Mouse (Mus musculus) heart, embryonic 14.5 days (tissue): ENCODE measurements around the gene Pfkfb3. TPM values are rescaled to one million over a fixed set of nuclear protein-coding genes. Genes with fewer than 3 reads are reported as not detected.

Experiments used
- ATAC-seq: fragments of 200-750 bp; cut with Nextera tagmentation; 2 replicates; pipeline ENCODE4 v1.8.0; 2017; ENCODE audit warnings: low read depth, moderate TSS enrichment; ENCODE audit not compliant: insufficient number of reproducible peaks, insufficient read depth, low FRiP score
- H3K27ac ChIP-seq, 2 experiments: fragments of 200-500 bp in 1 of 2; fragments of 300-500 bp in 1 of 2; sonication (generic) in 1 of 2; replicated peaks in 1 of 2; 2 replicates each; pipeline ENCODE4 v1.5.1; 2012 to 2014; ENCODE audit warnings: low read depth in 2 of 2, low read length in 2 of 2, control low read depth in 1 of 2, mild to moderate bottlenecking in 1 of 2, mixed read lengths in 1 of 2; ENCODE audit not compliant: control insufficient read depth in 1 of 2, insufficient read depth in 1 of 2
- H3K27me3 ChIP-seq: fragments of 300-500 bp; sonication (generic); 2 replicates; pipeline ENCODE4 v1.6.1; 2014; ENCODE audit warnings: mild to moderate bottlenecking, low read length, control low read depth; ENCODE audit not compliant: control insufficient read depth, insufficient read depth
- H3K36me3 ChIP-seq: fragments of 300-500 bp; sonication (generic); 2 replicates; pipeline ENCODE4 v1.6.1; 2014; ENCODE audit warnings: mild to moderate bottlenecking, control low read depth, low read length, mixed read lengths; ENCODE audit not compliant: control insufficient read depth, insufficient read depth
- H3K4me1 ChIP-seq, 2 experiments: fragments of 200-500 bp in 1 of 2; fragments of 300-500 bp in 1 of 2; sonication (generic) in 1 of 2; 2 replicates each; pipeline ENCODE4 v1.6.1; 2012 to 2014; ENCODE audit warnings: low read length in 2 of 2, control low read depth in 1 of 2, mixed read lengths in 1 of 2; ENCODE audit not compliant: control insufficient read depth in 2 of 2, insufficient read depth in 2 of 2
- H3K4me2 ChIP-seq: fragments of 300-500 bp; sonication (generic); 2 replicates; pipeline ENCODE4 v1.6.1; 2014; ENCODE audit warnings: mild to moderate bottlenecking, low read length
- H3K4me3 ChIP-seq, 2 experiments: fragments of 200-500 bp in 1 of 2; fragments of 300-500 bp in 1 of 2; sonication (generic) in 1 of 2; 2 replicates each; pipeline ENCODE4 v1.5.1; 2012 to 2014; ENCODE audit warnings: low read length in 2 of 2, mild to moderate bottlenecking in 2 of 2, control low read depth in 1 of 2, low read depth in 1 of 2, moderate library complexity in 1 of 2; ENCODE audit not compliant: control insufficient read depth in 1 of 2, insufficient read depth in 1 of 2
- H3K9ac ChIP-seq: fragments of 300-500 bp; sonication (generic); 2 replicates; pipeline ENCODE4 v1.6.1; 2014; ENCODE audit warnings: mild to moderate bottlenecking, low read length
- H3K9me3 ChIP-seq: fragments of 300-500 bp; sonication (generic); 2 replicates; pipeline ENCODE4 v1.6.1; 2016; ENCODE audit warnings: low read length, control low read depth; ENCODE audit not compliant: control insufficient read depth
- WGBS: fragments of 180-500 bp; shearing (Covaris S2); extraction: QIAGEN DNeasy Blood & Tissue Kit; methylation state at CpG from one replicate; pipeline ENCODE4 v1.1.7; 2014; 5-methylcytosine and 5-hydroxymethylcytosine counted together
- polyA plus RNA-seq: library from polyadenylated mRNA; unstranded; fragments of >200 nt; fragmentation: Nextera tagmentation; extraction: Ambion mirVana; gene quantifications from 2 replicates; pipeline ENCODE4 v1.2.1, GENCODE M21; 2014

The Pfkfb3 gene
- polyA plus RNA-seq, 1 experiment from 2014 or later = 11.6 TPM

- Histone ChIP-seq H3K4me1 (peaks cover 7 to 18% of the 10 kb centered on the region in 2 experiments), H3K27ac (peak overlapping the region; percentile 92 to 95; a peak in 3 of 4 replicates), H3K36me3 (peaks cover 25% of the 10 kb centered on the region), H3K9me3 (no peaks in the 10 kb centered on the region), H3K4me3 (peak overlapping the region; percentile 69 to 81), H3K27me3 (no peaks in the 10 kb centered on the region), H3K4me2 (peak overlapping the region; percentile 72), H3K9ac (peak overlapping the region; percentile 86)
- ATAC-seq = no peak
- WGBS = 2% methylated on average over 8 of the region's 8 CpGs
Observed at GRCm38 (mm10) chr2:11500666-11501065, 53.2 kb downstream of the Pfkfb3 start.

GRCm38 (mm10) chr2:11496601-11497031 lies 57.3 kb downstream of the Pfkfb3 start:
- Histone ChIP-seq H3K36me3 (peaks cover 47% of the 10 kb centered on the region), H3K27me3 (no peaks in the 10 kb centered on the region), H3K4me3 (no peak overlapping the region), H3K4me2 (no peak overlapping the region), H3K27ac (no peak overlapping the region), H3K9me3 (no peaks in the 10 kb centered on the region), H3K4me1 (peaks cover 3 to 30% of the 10 kb centered on the region in 2 experiments; a peak in 3 of 4 replicates), H3K9ac (no peak overlapping the region)
- no peak for ATAC-seq
- 80% methylated on average over 3 of the region's 3 CpGs for WGBS

GRCm38 (mm10) chr2:11494841-11495255 lies 59.0 kb downstream of the Pfkfb3 start:
- WGBS = 63% methylated on average over 7 of the region's 7 CpGs
- ATAC-seq = no peak
- Histone ChIP-seq H3K36me3 (peaks cover 65% of the 10 kb centered on the region), H3K4me3 (no peak overlapping the region), H3K9ac (no peak overlapping the region), H3K27ac (peak overlapping the region in 1 of 2 experiments; percentile 16; a peak in 1 of 4 replicates), H3K9me3 (no peaks in the 10 kb centered on the region), H3K27me3 (no peaks in the 10 kb centered on the region), H3K4me1 (peaks cover under 1 to 23% of the 10 kb centered on the region in 2 experiments; a peak in 3 of 4 replicates), H3K4me2 (peak overlapping the region; percentile 11; the same call in 1 of the 2 replicates)

GRCm38 (mm10) chr2:11492855-11493254 lies 61.0 kb downstream of the Pfkfb3 start:
- Histone ChIP-seq H3K9ac (no peak overlapping the region), H3K27me3 (no peaks in the 10 kb centered on the region), H3K36me3 (peaks cover 70% of the 10 kb centered on the region), H3K4me1 (peaks cover 0 to 13% of the 10 kb centered on the region in 2 experiments; a peak in 3 of 4 replicates), H3K9me3 (no peaks in the 10 kb centered on the region), H3K27ac (no peak overlapping the region), H3K4me3 (no peak overlapping the region), H3K4me2 (no peak overlapping the region)
- ATAC-seq = no peak
- WGBS = 86% methylated on average over 5 of the region's 5 CpGs

- no peak for ATAC-seq
- Histone ChIP-seq H3K9ac (no peak overlapping the region), H3K27ac (no peak overlapping the region), H3K4me2 (no peak overlapping the region), H3K4me3 (no peak overlapping the region), H3K4me1 (peaks cover 0 to 12% of the 10 kb centered on the region in 2 experiments; a peak in 3 of 4 replicates), H3K27me3 (no peaks in the 10 kb centered on the region), H3K36me3 (peaks cover 74% of the 10 kb centered on the region), H3K9me3 (no peaks in the 10 kb centered on the region)
- 94% methylated on average over 3 of the region's 3 CpGs for WGBS
Observed at GRCm38 (mm10) chr2:11491471-11491870, 62.4 kb downstream of the Pfkfb3 start.

GRCm38 (mm10) chr2:11490554-11490953 lies 63.3 kb downstream of the Pfkfb3 start:
- Histone ChIP-seq H3K9ac (no peak overlapping the region), H3K36me3 (peaks cover 83% of the 10 kb centered on the region), H3K4me2 (no peak overlapping the region), H3K27ac (no peak overlapping the region), H3K4me1 (peaks cover 0 to 10% of the 10 kb centered on the region in 2 experiments; a peak in 3 of 4 replicates), H3K4me3 (no peak overlapping the region), H3K27me3 (no peaks in the 10 kb centered on the region), H3K9me3 (no peaks in the 10 kb centered on the region)
- 86% methylated on average over 4 of the region's 4 CpGs for WGBS
- no peak for ATAC-seq

- H3K9ac ChIP-seq = no peak overlapping the region
- whole genome bisulfite sequencing = 84% methylated on average over 4 of the region's 4 CpGs
- no peak for ATAC-seq
- no peaks in the 10 kb centered on the region for H3K27me3 ChIP-seq
- H3K4me3 ChIP-seq = no peak overlapping the region
- H3K36me3 ChIP-seq = peaks cover 100% of the 10 kb centered on the region
- peaks cover 0 to 8% of the 10 kb centered on the region in 2 experiments; a peak in 1 of 4 replicates for H3K4me1 ChIP-seq
- no peaks in the 10 kb centered on the region for H3K9me3 ChIP-seq
- no peak overlapping the region for H3K4me2 ChIP-seq
- no peak overlapping the region for H3K27ac ChIP-seq
Observed at GRCm38 (mm10) chr2:11483226-11483625, 70.7 kb downstream of the Pfkfb3 start.

- Histone ChIP-seq H3K36me3 (peaks cover 100% of the 10 kb centered on the region), H3K27ac (no peak overlapping the region), H3K4me3 (no peak overlapping the region), H3K9ac (no peak overlapping the region), H3K27me3 (no peaks in the 10 kb centered on the region), H3K4me1 (peaks cover 0 to 8% of the 10 kb centered on the region in 2 experiments; a peak in 1 of 4 replicates), H3K9me3 (no peaks in the 10 kb centered on the region), H3K4me2 (no peak overlapping the region)
- 83% methylated on average over 7 of the region's 7 CpGs for WGBS
- no peak for ATAC-seq
Observed at GRCm38 (mm10) chr2:11482364-11482763, 71.5 kb downstream of the Pfkfb3 start.
